Comparison of ENCODE assay signal across 9 mouse cellular contexts in genomic region chr16:56800469-56800868, GRCm38 (mm10). TPM values are rescaled to one million over a fixed set of nuclear protein-coding genes. Genes with fewer than 3 reads are reported as not detected.
DNase-seq lines count a peak whose midpoint lies in the region; ATAC-seq and TF ChIP-seq lines count a peak whose summit lies in the region.
"Had no signal": no experiment of that assay in that cellular context is flagged by ENCODE, and none has a peak within 500 bp of the region (broad histone marks: within the 10 kb centered on the region; RNA-seq: fewer than 3 reads in every experiment).

No protein-coding gene starts in this region.

- no peaks in the 10 kb centered on the region for H3K9me3 ChIP-seq in midbrain, postnatal 0 days (ENCODE audit: low read length)
- no peaks in the 10 kb centered on the region for H3K9me3 ChIP-seq in midbrain, embryonic 13.5 days
- H3K9me3 ChIP-seq in heart, embryonic 12.5 days (replicated peaks), result no peaks in the 10 kb centered on the region
- no peaks in the 10 kb centered on the region for H3K9me3 ChIP-seq in midbrain, embryonic 15.5 days
- H3K9me3 ChIP-seq: kidney, embryonic 15.5 days had no signal

- no peak for ATAC-seq in midbrain, postnatal 0 days (ENCODE audit: low FRiP score)
- ATAC-seq in midbrain, embryonic 13.5 days, result no peak
- ATAC-seq in granulocyte monocyte progenitor cell, adult 5-6 weeks (replicated peaks; ENCODE audit: poor library complexity, severe bottlenecking), result peak; percentile 65; the same call in 1 of the 2 replicates
- ATAC-seq in heart, embryonic 12.5 days (ENCODE audit: insufficient number of reproducible peaks, low FRiP score), result no peak
- no peak for ATAC-seq in midbrain, embryonic 15.5 days (replicated peaks)

- H3K4me3 ChIP-seq in gastrocnemius, adult 2 months, result no peak overlapping the region
- no peak overlapping the region for H3K4me3 ChIP-seq in midbrain, postnatal 0 days (ENCODE audit: low read depth, low read length)
- no peak overlapping the region for H3K4me3 ChIP-seq in midbrain, embryonic 13.5 days (replicated peaks)
- H3K4me3 ChIP-seq in heart, embryonic 12.5 days, result no peak overlapping the region
- H3K4me3 ChIP-seq in midbrain, embryonic 15.5 days, result no peak overlapping the region
- H3K4me3 ChIP-seq: kidney, embryonic 15.5 days had no signal

- H3K27ac ChIP-seq in gastrocnemius, adult 2 months, result no peak overlapping the region
- no peak overlapping the region for H3K27ac ChIP-seq in midbrain, postnatal 0 days (ENCODE audit: low read depth, low read length)
- no peak overlapping the region for H3K27ac ChIP-seq in midbrain, embryonic 13.5 days
- H3K27ac ChIP-seq in heart, embryonic 12.5 days (ENCODE audit: poor library complexity, severe bottlenecking), result no peak overlapping the region
- H3K27ac ChIP-seq in midbrain, embryonic 15.5 days, result no peak overlapping the region
- H3K27ac ChIP-seq: kidney, embryonic 15.5 days had no signal

- H3K36me3 ChIP-seq in midbrain, postnatal 0 days (ENCODE audit: insufficient read depth, low read length), result no peaks in the 10 kb centered on the region
- no peaks in the 10 kb centered on the region for H3K36me3 ChIP-seq in midbrain, embryonic 13.5 days
- H3K36me3 ChIP-seq in heart, embryonic 12.5 days, result no peaks in the 10 kb centered on the region
- no peaks in the 10 kb centered on the region for H3K36me3 ChIP-seq in midbrain, embryonic 15.5 days (replicated peaks)
- H3K36me3 ChIP-seq: kidney, embryonic 15.5 days had no signal

- DNase-seq in gastrocnemius, adult 2 months, result no peak
- DNase-seq in gastrocnemius, postnatal 4 days (ENCODE audit: low spot score in 2 of 2), result no peak
- DNase-seq in midbrain, postnatal 0 days (ENCODE audit: low spot score), result peak; percentile 37
- peak; percentile 13 for DNase-seq in telencephalon, adult 2 months (ENCODE audit: low read depth, low spot score)

- intact Hi-C loops in gastrocnemius, adult 2 months (cut with DNase I), result loop anchor here (5.0 to 10.0 kb wide), 2 partner anchors 117 to 364 kb away; partner anchors contain the start of gene Nit2

- no peaks in the 10 kb centered on the region for H3K27me3 ChIP-seq in midbrain, postnatal 0 days (ENCODE audit: insufficient read depth, low read length)
- H3K27me3 ChIP-seq in midbrain, embryonic 13.5 days, result no peaks in the 10 kb centered on the region
- no peaks in the 10 kb centered on the region for H3K27me3 ChIP-seq in heart, embryonic 12.5 days (replicated peaks)
- H3K27me3 ChIP-seq in midbrain, embryonic 15.5 days (replicated peaks), result no peaks in the 10 kb centered on the region
- H3K27me3 ChIP-seq: kidney, embryonic 15.5 days had no signal

- H3K4me1 ChIP-seq in midbrain, postnatal 0 days (ENCODE audit: insufficient read depth, low read length), result no peaks in the 10 kb centered on the region
- H3K4me1 ChIP-seq in midbrain, embryonic 13.5 days (replicated peaks), result no peaks in the 10 kb centered on the region
- H3K4me1 ChIP-seq in heart, embryonic 12.5 days (replicated peaks), result no peaks in the 10 kb centered on the region
- no peaks in the 10 kb centered on the region for H3K4me1 ChIP-seq in midbrain, embryonic 15.5 days
- H3K4me1 ChIP-seq: kidney, embryonic 15.5 days had no signal

- no peak overlapping the region for H3K4me2 ChIP-seq in midbrain, postnatal 0 days (ENCODE audit: low read depth, low read length, poor library complexity, severe bottlenecking)
- no peak overlapping the region for H3K4me2 ChIP-seq in midbrain, embryonic 13.5 days (replicated peaks)
- H3K4me2 ChIP-seq in heart, embryonic 12.5 days, result no peak overlapping the region
- no peak overlapping the region for H3K4me2 ChIP-seq in midbrain, embryonic 15.5 days
- H3K4me2 ChIP-seq: kidney, embryonic 15.5 days had no signal

- WGBS in midbrain, postnatal 0 days, result 50% methylated on average over 2 of the region's 2 CpGs
- 50% methylated on average over 2 of the region's 2 CpGs for WGBS in midbrain, embryonic 13.5 days
- 34% methylated on average over 2 of the region's 2 CpGs for WGBS in heart, embryonic 12.5 days
- 44% methylated on average over 2 of the region's 2 CpGs for WGBS in midbrain, embryonic 15.5 days

- no peak overlapping the region for H3K9ac ChIP-seq in midbrain, postnatal 0 days (replicated peaks; ENCODE audit: low read length, poor library complexity, severe bottlenecking)
- H3K9ac ChIP-seq in midbrain, embryonic 13.5 days (replicated peaks), result no peak overlapping the region
- no peak overlapping the region for H3K9ac ChIP-seq in heart, embryonic 12.5 days
- no peak overlapping the region for H3K9ac ChIP-seq in midbrain, embryonic 15.5 days
- H3K9ac ChIP-seq: kidney, embryonic 15.5 days had no signal

- TF ChIP-seq CTCF in gastrocnemius, adult 2 months (IDR thresholded peaks at IDR 0.05), result peak; percentile 73
- TF ChIP-seq CTCF in midbrain, postnatal 0 days (IDR thresholded peaks at IDR 0.05), result peak; percentile 57

RNA-seq across cellular contexts. Expression of gene Adgrg7, which starts 4.8 kb away (rescaled TPM):
- total RNA-seq in gastrocnemius, adult 2 months (2021), result not detected
- total RNA-seq in gastrocnemius, postnatal 4 days (2021), result not detected
- total RNA-seq in midbrain, postnatal 0 days (2014; rRNA removed), result not detected in 2 replicates
- polyA plus RNA-seq in midbrain, postnatal 0 days (2015; fragmentation: Nextera tagmentation; extraction: Ambion mirVana), result not detected in 2 replicates
- not detected in 2 replicates for polyA plus RNA-seq in midbrain, embryonic 13.5 days (2015; fragmentation: Nextera tagmentation; extraction: Ambion mirVana)
- total RNA-seq in granulocyte monocyte progenitor cell, adult 5-6 weeks (2014; fragmentation: Nextera tagmentation), result 16.4 and 23.6 TPM in 2 replicates
- 35.7 and 36.5 TPM in 2 replicates for total RNA-seq in granulocyte monocyte progenitor cell, adult 5-6 weeks (2017)
- polyA plus RNA-seq in heart, embryonic 12.5 days (2016; fragmentation: Nextera tagmentation; extraction: Ambion mirVana), result not detected in 2 replicates
- not detected in 2 replicates for polyA plus RNA-seq in midbrain, embryonic 15.5 days (2015; fragmentation: Nextera tagmentation; extraction: Ambion mirVana)
- polyA plus RNA-seq: kidney, embryonic 15.5 days had no signal

Comparison
In these comparisons a context has a peak if more than half of its experiments do, and no peak if none do; other contexts are left out.
1. DNase-seq: peak in midbrain, postnatal 0 days (single experiment) and telencephalon, adult 2 months (single experiment); none in gastrocnemius, adult 2 months (single experiment) and gastrocnemius, postnatal 4 days (0 of 2).
2. RNA of gene Adgrg7, which starts 4.8 kb away (total RNA-seq): 16.4 to 36.5 TPM in granulocyte monocyte progenitor cell, adult 5-6 weeks; not detected in gastrocnemius, adult 2 months, not detected in gastrocnemius, postnatal 4 days and not detected in midbrain, postnatal 0 days; every median in the first group is over 10 times any median in the second.